Mouse (Mus musculus) lung, embryonic 16.5 days (tissue): ENCODE measurements at regions not wholly inside any gene's neighbourhood (a gene's known extent, or its start where the extent isn't known, plus 50 kb on each side); places are given as distances from the start of the nearest gene placed in this dataset.
A peak's percentile ranks its signal among the peaks of the same experiment; 100 is the strongest.

Experiments
- ATAC-seq: fragments of 200-750 bp; cut with Nextera tagmentation; 2 replicates; pipeline ENCODE4 v1.8.0; 2017; ENCODE audit warnings: low read depth, mild to moderate bottlenecking, moderate library complexity
- H3K27ac ChIP-seq: fragments of 300-500 bp; sonication (generic); 2 replicates; pipeline ENCODE4 v1.5.1; 2014; ENCODE audit warnings: mild to moderate bottlenecking, control low read depth, low read length
- H3K27me3 ChIP-seq: fragments of 300-500 bp; sonication (generic); 2 replicates; pipeline ENCODE4 v1.6.1; 2014; ENCODE audit warnings: low read depth, low read length, mixed read lengths; ENCODE audit not compliant: control insufficient read depth, insufficient read depth
- H3K36me3 ChIP-seq: fragments of 300-500 bp; sonication (generic); 2 replicates; pipeline ENCODE4 v1.6.1; 2014; ENCODE audit warnings: low read length; ENCODE audit not compliant: control insufficient read depth, insufficient read depth
- H3K4me1 ChIP-seq: fragments of 300-500 bp; sonication (generic); replicated peaks from 2 replicates; pipeline ENCODE4 v1.6.1; 2014; ENCODE audit warnings: low read length, mixed read lengths; ENCODE audit not compliant: control insufficient read depth, insufficient read depth
- H3K4me2 ChIP-seq: fragments of 300-500 bp; sonication (generic); 2 replicates; pipeline ENCODE4 v1.6.1; 2014; ENCODE audit warnings: low read depth, low read length, control low read depth
- H3K4me3 ChIP-seq: fragments of 300-500 bp; sonication (generic); 2 replicates; pipeline ENCODE4 v1.5.1; 2014; ENCODE audit warnings: mild to moderate bottlenecking, low read length, control low read depth
- H3K9ac ChIP-seq: fragments of 300-500 bp; sonication (generic); 2 replicates; pipeline ENCODE4 v1.6.1; 2014; ENCODE audit warnings: low read length, control low read depth
- H3K9me3 ChIP-seq: fragments of 300-500 bp; sonication (generic); 2 replicates; pipeline ENCODE4 v1.6.1; 2016; ENCODE audit warnings: low read length; ENCODE audit not compliant: control insufficient read depth
- WGBS: fragments of 180-500 bp; shearing (Covaris S2); extraction: QIAGEN DNeasy Blood & Tissue Kit; methylation state at CpG from one replicate; pipeline ENCODE4 v1.1.7; 2014; 5-methylcytosine and 5-hydroxymethylcytosine counted together

DNA sequence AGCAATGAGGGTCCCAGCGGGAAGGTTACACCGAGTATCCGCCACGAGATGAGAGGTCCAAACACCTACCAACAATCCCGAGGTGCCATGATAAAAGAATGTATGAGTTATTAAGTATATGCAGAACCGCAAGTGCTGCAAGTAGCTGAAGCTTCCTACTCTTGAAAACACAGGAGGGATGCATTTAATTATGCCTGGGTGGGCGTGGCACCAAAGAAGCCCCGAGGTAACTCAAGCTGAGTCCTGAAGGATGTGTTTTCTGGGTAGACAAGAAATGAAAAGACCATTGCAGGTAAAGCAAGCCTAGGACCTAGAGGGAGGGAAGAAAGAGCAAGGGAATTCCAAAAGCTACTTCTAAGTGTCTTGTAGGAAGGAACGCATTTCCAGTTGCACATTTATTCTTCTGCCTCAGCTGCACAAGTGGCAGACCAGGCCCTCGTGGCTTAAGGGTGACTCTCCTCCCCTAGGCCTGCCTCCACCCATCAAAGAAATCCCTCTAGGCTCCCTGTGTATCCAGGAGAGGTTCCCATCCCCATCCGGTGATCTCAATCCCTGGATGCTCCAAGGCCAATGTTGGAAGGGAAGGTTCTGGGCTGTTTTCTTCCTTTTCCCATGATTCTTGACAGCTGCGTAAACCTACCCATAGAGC, 104.2 kb upstream of the Mgme1 start:
- Histone ChIP-seq H3K4me3 (peak overlapping the region; percentile 62), H3K4me1 (peaks cover 11% of the 10 kb centered on the region), H3K27me3 (no peaks in the 10 kb centered on the region), H3K9me3 (no peaks in the 10 kb centered on the region), H3K27ac (peak overlapping the region; percentile 96), H3K36me3 (no peaks in the 10 kb centered on the region), H3K9ac (peak overlapping the region; percentile 80), H3K4me2 (peak overlapping the region; percentile 58)
- WGBS, result 26% methylated on average over 12 of the region's 12 CpGs
- ATAC-seq, result no peak

DNA sequence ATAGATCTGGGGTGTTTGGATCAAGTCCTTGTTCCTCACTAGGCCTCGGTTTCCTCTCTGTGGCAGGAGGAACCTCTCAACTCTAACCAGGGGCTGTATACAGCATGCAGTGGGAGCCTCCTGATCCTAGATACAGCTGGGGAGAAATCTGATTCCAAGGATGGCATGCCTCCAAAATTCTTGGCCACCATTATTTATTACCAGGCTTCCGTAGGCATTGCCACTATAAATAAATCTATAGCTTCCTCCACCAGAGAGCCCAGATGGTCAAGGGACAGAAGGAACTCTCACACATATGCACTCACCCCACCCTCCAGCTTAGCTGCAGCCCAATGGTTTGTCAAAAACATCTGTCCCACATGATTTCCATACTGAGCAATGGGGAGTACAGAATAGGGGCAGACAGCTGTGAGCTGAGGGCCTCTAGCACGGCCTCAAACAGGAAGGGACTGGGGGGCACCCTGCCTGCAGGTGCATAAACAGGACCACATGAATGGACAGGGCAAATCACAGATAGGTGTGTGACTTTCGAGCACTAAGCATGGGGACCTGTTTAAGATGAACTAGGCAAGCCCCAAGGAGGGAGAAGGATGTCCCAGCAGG, 100.8 kb upstream of the Mgme1 start:
- peak overlapping the region; percentile 75 for H3K27ac ChIP-seq
- 0 out of 2 replicates have a peak, but pooled peaks have one; percentile 9 for ATAC-seq
- no peak overlapping the region for H3K4me3 ChIP-seq
- H3K27me3 ChIP-seq, result no peaks in the 10 kb centered on the region
- no peaks in the 10 kb centered on the region for H3K9me3 ChIP-seq
- no peak overlapping the region for H3K4me2 ChIP-seq
- 43% methylated on average over 4 of the region's 4 CpGs for WGBS
- no peak overlapping the region for H3K9ac ChIP-seq
- peaks cover 12% of the 10 kb centered on the region for H3K4me1 ChIP-seq
- H3K36me3 ChIP-seq, result no peaks in the 10 kb centered on the region

DNA sequence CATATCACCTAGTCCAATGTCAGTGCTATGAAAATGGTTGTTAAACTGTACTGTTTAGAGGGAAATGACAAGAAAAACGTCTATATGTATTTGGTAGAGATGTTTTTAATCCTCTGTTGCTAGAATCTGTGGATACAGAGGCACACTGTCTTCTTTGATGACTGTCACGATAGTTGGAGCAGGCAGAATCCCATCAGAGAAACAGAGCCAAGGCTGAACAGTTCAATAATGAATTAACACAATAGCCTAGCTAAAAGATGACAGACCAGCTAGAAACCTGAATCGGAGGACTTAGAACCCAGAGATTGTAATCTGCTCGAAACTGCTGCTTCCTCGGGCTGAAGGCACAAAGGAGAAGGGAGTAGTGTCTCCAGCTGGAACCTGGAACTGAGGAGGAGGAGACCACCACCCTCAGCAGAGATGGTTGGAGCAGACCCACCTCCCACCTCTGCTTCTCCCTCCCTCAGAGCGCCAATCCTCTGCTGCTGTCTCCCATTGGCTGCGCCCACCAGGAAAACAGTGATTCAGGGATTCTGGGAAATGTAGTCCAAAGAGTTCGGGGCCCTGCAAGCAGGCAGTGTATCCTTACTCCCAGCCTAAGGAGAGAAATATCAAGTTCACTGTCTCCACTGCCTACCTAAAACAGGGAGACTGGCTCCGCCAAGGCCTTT, 98.2 kb upstream of the Mgme1 start:
- H3K27me3 ChIP-seq, result no peaks in the 10 kb centered on the region
- H3K9ac ChIP-seq, result peak overlapping the region; percentile 68
- H3K4me1 ChIP-seq, result peaks cover 6% of the 10 kb centered on the region
- H3K36me3 ChIP-seq, result no peaks in the 10 kb centered on the region
- no peaks in the 10 kb centered on the region for H3K9me3 ChIP-seq
- peak overlapping the region; percentile 48 for H3K4me3 ChIP-seq
- peak; percentile 90 for ATAC-seq
- H3K4me2 ChIP-seq, result peak overlapping the region; percentile 71
- no peak overlapping the region for H3K27ac ChIP-seq
- WGBS, result 14% methylated on average over 9 of the region's 9 CpGs

DNA sequence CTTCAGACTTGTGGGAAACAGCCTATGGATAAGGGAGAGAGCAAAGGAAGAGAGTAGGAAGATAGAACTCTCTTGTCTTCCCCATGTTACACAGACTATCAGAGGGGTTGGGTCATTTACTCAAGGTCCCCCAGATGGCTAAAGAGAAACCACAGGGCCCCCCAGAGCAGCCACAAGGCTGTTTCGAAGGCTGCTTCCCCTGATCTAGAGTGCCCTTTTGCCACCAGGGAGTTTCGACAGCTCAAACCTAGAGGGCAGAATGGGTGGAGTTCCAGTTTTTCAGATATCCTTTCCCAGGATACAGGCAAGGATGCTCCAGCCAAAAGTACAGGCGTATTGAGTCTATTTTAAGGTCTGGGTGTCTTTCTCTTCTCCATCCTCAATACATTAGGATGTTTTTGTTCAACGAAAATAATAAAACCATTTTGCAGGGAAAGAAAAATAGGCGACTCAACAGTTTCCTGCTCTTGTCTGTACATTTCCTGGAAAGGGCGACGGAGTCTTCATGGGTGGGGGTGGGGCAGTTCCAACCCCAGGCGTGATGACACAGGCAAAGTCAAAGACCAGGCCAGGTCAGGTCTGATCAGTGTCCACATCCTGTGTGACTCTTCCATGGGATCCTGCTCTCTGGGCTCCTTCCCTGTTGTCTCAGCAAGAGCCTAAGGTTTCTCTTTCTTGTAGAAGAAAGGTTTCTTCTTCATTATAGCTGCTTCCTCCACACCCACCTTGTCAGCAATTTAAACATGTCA, 96.9 kb upstream of the Mgme1 start:
- Histone ChIP-seq H3K9me3 (no peaks in the 10 kb centered on the region), H3K36me3 (no peaks in the 10 kb centered on the region), H3K27me3 (no peaks in the 10 kb centered on the region), H3K4me1 (peaks cover 6% of the 10 kb centered on the region), H3K4me3 (no peak overlapping the region), H3K27ac (no peak overlapping the region), H3K4me2 (no peak overlapping the region), H3K9ac (no peak overlapping the region)
- 60% methylated on average over 8 of the region's 8 CpGs for WGBS
- no peak for ATAC-seq

DNA sequence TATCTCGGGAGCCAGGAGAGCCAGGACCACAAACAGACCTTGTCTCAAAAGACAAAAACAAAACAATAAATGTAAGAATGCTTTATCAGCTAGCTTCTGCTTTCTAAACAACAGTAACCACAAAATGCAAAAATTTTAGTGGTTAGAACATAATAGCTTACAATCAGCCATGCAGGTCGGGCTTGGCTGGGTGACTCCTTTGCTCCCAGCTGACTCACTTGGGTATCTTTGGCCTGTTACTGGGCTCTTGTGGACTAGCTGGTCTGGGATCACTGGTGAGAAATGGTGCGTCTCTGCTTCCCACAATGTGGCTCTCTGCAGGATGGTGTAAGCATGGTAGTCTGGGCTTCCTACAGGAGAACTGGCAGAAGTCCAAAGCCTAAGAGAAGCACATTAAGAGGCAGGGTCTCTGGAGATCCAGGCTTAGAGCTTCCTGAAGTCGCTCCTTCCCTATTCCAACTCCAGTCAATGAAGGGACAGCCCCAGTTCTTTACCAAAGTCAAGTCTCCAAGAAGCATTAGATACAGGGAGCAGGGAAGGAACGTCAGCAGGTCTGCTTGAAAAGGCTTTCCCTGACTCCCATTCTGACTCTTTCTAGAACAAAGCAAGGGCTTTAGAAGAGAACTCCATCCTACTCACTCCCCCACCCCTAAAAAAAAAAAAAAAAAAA, 96.0 kb upstream of the Mgme1 start:
- peaks cover 6% of the 10 kb centered on the region for H3K4me1 ChIP-seq
- WGBS, result 67% methylated on average over 5 of the region's 5 CpGs
- no peaks in the 10 kb centered on the region for H3K9me3 ChIP-seq
- no peak overlapping the region for H3K27ac ChIP-seq
- ATAC-seq, result no peak
- no peak overlapping the region for H3K4me2 ChIP-seq
- H3K9ac ChIP-seq, result no peak overlapping the region
- no peaks in the 10 kb centered on the region for H3K36me3 ChIP-seq
- no peaks in the 10 kb centered on the region for H3K27me3 ChIP-seq
- no peak overlapping the region for H3K4me3 ChIP-seq

DNA sequence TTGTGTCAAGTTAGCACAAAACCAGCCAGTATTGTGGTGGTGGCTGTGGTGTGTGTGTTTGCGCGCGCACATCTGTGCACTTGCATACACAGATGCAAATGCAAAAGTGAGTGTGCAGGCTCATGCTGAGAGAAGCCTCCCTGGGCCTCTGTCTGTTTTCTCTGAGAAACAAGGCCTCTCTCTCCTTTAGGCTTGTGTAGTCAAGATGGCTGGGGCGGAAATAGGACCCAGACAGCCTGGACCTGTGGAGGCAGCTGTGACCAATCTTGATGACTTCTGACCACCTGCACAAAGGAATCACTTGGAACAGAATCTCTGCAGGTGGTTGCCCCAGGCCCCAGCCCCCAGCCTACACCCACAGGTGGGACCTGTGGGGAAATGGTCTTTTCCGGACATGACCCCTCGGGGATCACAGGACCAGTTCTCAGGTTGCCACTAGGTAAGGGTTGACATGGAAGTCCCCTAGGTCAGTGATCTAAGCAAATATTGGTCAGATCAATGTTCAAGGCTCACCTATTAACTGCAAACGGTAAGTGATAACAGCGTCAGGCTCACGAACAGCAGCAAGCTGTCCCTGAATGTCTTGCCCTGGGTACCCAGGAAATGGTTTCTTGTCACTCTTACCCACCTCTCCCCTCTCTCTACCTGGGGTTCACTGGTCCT, 93.8 kb upstream of the Mgme1 start:
- 81% methylated on average over 9 of the region's 9 CpGs for WGBS
- H3K4me1 ChIP-seq, result peaks cover 2% of the 10 kb centered on the region; the same call in 1 of the 2 replicates
- H3K27me3 ChIP-seq, result no peaks in the 10 kb centered on the region
- H3K36me3 ChIP-seq, result no peaks in the 10 kb centered on the region
- H3K9ac ChIP-seq, result no peak overlapping the region
- H3K4me2 ChIP-seq, result no peak overlapping the region
- no peak overlapping the region for H3K4me3 ChIP-seq
- H3K27ac ChIP-seq, result no peak overlapping the region
- no peaks in the 10 kb centered on the region for H3K9me3 ChIP-seq
- no peak for ATAC-seq

DNA sequence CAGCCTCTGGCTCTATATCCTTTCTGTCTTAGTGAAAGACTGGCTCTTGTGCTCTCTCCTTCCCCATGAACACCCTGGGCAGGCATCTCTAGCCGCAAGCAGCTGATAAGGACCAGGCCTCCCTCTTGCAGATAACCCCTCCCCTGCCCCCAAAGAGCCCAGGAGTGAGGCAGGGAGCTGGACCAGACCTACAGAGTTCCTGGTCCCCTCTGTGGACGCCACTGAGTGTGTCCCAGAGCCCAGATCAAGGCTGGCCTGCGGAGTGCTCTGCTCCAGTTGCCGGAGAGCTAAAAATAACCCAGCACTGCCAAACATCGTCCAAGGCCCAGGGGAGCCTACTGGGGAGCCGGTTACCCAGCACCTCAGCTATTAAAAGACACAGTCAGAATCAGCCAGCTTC, 93.2 kb upstream of the Mgme1 start:
- WGBS, result 27% methylated on average over 6 of the region's 6 CpGs
- Histone ChIP-seq H3K9ac (0 out of 2 replicates have a peak overlapping the region, but pooled peaks have one; percentile 27), H3K27ac (no peak overlapping the region), H3K9me3 (no peaks in the 10 kb centered on the region), H3K27me3 (no peaks in the 10 kb centered on the region), H3K4me1 (peaks cover 2% of the 10 kb centered on the region; the same call in 1 of the 2 replicates), H3K4me2 (no peak overlapping the region), H3K4me3 (no peak overlapping the region), H3K36me3 (no peaks in the 10 kb centered on the region)
- ATAC-seq, result peak; percentile 23; the same call in 1 of the 2 replicates

DNA sequence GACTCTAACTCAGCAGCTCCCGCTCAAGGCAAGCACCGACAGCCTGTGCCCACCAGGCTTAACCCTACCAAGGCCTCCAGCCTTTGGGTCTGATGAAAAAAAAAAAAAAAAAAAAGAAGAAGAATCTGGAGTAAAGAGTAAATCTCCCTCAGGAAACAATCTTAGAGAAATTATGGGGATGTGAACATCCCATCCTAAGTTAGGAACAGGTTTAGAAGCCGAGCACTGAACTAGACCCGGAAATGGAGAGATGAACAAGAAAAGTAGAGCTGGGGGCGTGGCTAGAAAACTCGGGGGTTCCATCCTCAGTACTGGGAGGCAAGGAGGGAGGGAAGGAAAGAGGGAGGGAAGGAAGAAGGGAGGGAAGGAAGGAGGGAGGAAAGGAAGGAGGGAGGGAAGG, 92.5 kb upstream of the Mgme1 start:
- Histone ChIP-seq H3K4me3 (no peak overlapping the region), H3K27me3 (no peaks in the 10 kb centered on the region), H3K9me3 (no peaks in the 10 kb centered on the region), H3K4me2 (no peak overlapping the region), H3K9ac (no peak overlapping the region), H3K4me1 (no peaks in the 10 kb centered on the region; the same call in 1 of the 2 replicates), H3K27ac (no peak overlapping the region), H3K36me3 (no peaks in the 10 kb centered on the region)
- ATAC-seq, result no peak
- 67% methylated on average over 6 of the region's 6 CpGs for WGBS
